1 mouse cellular context compared by ENCODE assay signal in genomic region chr9:39603333-39603845, GRCm38 (mm10).
TF ChIP-seq lines count a peak whose summit lies in the region.

No protein-coding gene starts in this region.

TF ChIP-seq in ES-E14, 5 proteins besides CTCF, POLR2A, EP300 and RAD21:
- no peak for TF ChIP-seq ZC3H11A (IDR thresholded peaks at IDR 0.05; ENCODE audit: borderline replicate concordance, low read depth, low read length)
- TF ChIP-seq ZNF384 (IDR thresholded peaks at IDR 0.05; ENCODE audit: low read depth, low read length), result no peak
TF ChIP-seq in ES-E14: peak in this region for 0.
